Mouse (Mus musculus): Measurements from ENCODE around the gene Mnd1. TPM values are rescaled to one million over a fixed set of nuclear protein-coding genes. Genes with fewer than 3 reads are reported as not detected.

The Mnd1 gene
- polyA plus RNA-seq, 1 experiment from 2014 or later, result 10.9 TPM

DNA sequence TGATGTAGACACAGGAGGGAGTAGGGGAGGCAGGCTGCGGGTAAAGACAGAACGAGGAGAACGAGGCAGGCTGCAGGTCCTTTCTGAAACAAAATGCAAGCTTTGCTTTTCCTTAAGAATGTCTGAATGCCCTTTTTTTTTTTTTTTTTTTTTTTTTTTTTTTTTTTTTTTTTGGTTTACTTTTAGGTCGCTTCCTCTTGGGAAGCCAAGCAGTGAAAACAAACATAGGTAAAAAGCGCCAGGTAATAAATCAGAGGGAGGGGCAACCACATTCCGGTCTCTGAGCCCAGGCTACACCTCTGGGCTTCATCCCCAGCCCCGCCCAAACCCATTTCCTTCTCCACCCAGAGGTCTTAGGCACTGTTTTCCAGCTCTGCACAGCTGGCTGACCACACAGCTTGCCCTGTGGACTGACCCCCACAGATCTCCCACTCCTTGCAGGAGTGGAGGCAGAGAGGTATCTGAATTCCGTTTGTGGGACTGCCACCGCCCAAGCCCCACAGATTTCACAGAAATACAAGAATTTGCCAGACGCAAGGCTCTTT, 34.1 kb upstream of the Mnd1 start:
- no peak overlapping the region for H3K4me2 ChIP-seq (replicated peaks; ENCODE audit: low read depth, low read length)
- no peaks in the 10 kb centered on the region for H3K9me3 ChIP-seq (ENCODE audit: control insufficient read depth, low read length)
- H3K4me3 ChIP-seq (ENCODE audit: low read depth, low read length), result no peak overlapping the region
- H3K27ac ChIP-seq (ENCODE audit: low read depth, low read length), result no peak overlapping the region
- H3K4me1 ChIP-seq (replicated peaks; ENCODE audit: control insufficient read depth, insufficient read depth, low read length), result no peaks in the 10 kb centered on the region
- H3K9ac ChIP-seq (ENCODE audit: low read depth, low read length), result no peak overlapping the region
- no peaks in the 10 kb centered on the region for H3K27me3 ChIP-seq (ENCODE audit: control insufficient read depth, insufficient read depth, low read length)
- DNase-seq (ENCODE audit: low spot score) (no peak), ATAC-seq (ENCODE audit: low FRiP score) (no peak)
- WGBS, result 61% methylated on average over 10 of the region's 10 CpGs
- H3K36me3 ChIP-seq (ENCODE audit: control insufficient read depth, insufficient read depth, low read length), result no peaks in the 10 kb centered on the region

DNA sequence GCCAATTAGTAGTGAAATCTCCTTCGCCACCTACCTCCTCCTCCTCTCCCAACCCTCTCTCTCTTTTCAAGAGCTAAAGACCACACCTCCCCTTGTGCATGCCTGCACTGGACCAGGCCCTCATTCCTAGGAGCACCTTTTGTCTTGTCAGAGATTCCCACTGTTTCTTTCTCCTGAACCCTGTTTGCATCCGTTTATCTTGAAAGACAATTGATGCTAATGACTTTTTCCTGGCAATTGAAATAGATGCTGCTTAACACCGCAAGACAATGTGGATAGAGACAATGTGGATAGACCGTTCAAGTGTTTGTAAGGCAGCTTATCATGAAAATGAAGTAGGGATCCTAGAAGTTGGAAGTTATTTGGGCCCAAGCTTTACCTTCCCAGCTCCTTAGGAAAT, 26.1 kb upstream of the Mnd1 start:
- 27% methylated on average over 4 of the region's 4 CpGs for WGBS

DNA sequence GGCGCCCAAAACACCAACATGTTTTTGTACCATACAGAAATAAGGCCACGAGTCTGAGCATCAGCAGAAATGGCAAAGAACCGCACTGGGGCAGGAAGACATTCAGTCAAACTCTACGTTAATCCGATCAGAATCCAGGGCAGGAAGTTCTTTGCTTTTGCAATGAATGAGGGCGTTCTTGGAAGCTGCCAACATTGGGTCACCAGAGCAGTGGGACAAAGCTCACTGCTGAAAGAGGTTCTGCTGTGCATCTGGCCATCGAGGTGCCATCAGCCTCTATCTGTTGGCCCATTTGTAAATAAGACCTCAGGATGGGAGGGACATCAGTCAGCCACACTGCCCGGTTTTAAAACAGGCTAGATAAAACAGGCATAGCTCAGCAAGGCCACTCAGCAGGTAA, 25.5 kb upstream of the Mnd1 start:
- ATAC-seq (ENCODE audit: low FRiP score) (no peak), DNase-seq (ENCODE audit: low spot score) (no peak)
- Histone ChIP-seq H3K4me2 (replicated peaks; ENCODE audit: low read depth, low read length) (no peak overlapping the region), H3K36me3 (ENCODE audit: control insufficient read depth, insufficient read depth, low read length) (0 out of 2 replicates have a peak, but pooled peaks cover 3% of the 10 kb centered on the region), H3K9me3 (ENCODE audit: control insufficient read depth, low read length) (no peaks in the 10 kb centered on the region), H3K9ac (ENCODE audit: low read depth, low read length) (no peak overlapping the region), H3K4me1 (replicated peaks; ENCODE audit: control insufficient read depth, insufficient read depth, low read length) (no peaks in the 10 kb centered on the region), H3K4me3 (ENCODE audit: low read depth, low read length) (no peak overlapping the region), H3K27ac (ENCODE audit: low read depth, low read length) (no peak overlapping the region), H3K27me3 (ENCODE audit: control insufficient read depth, insufficient read depth, low read length) (no peaks in the 10 kb centered on the region)
- 37% methylated on average over 8 of the region's 8 CpGs for WGBS

More for the DNA sequence above, 26.1 kb upstream of the Mnd1 start:
- H3K36me3 ChIP-seq (ENCODE audit: control insufficient read depth, insufficient read depth, low read length), result no peaks in the 10 kb centered on the region
- ATAC-seq (ENCODE audit: low FRiP score) (no peak), DNase-seq (ENCODE audit: low spot score) (no peak)
- H3K9ac ChIP-seq (ENCODE audit: low read depth, low read length), result no peak overlapping the region
- no peak overlapping the region for H3K4me3 ChIP-seq (ENCODE audit: low read depth, low read length)
- no peaks in the 10 kb centered on the region for H3K4me1 ChIP-seq (replicated peaks; ENCODE audit: control insufficient read depth, insufficient read depth, low read length)
- no peaks in the 10 kb centered on the region for H3K27me3 ChIP-seq (ENCODE audit: control insufficient read depth, insufficient read depth, low read length)
- no peak overlapping the region for H3K4me2 ChIP-seq (replicated peaks; ENCODE audit: low read depth, low read length)
- no peak overlapping the region for H3K27ac ChIP-seq (ENCODE audit: low read depth, low read length)
- H3K9me3 ChIP-seq (ENCODE audit: control insufficient read depth, low read length), result no peaks in the 10 kb centered on the region

DNA sequence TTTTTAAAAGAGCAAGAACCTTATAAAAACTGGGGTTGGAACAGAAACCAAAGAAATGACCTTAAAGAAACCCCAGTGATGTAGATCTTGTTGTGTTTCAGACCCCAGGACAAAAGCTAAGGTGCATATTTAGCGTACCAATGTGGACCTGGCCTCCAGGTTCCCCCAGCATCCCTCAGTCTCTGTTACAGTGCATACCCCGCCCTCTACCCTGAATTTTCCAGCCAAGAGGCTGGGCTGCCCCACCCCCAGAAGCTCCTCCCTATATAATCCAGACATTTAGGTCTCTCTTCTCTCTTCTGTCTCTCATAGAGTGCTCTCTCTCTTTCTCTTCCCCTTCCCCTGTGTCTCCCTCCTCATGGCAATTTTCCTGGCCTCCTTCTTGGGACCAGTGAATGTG, 24.7 kb upstream of the Mnd1 start:
- no peak overlapping the region for H3K27ac ChIP-seq (ENCODE audit: low read depth, low read length)
- ATAC-seq (ENCODE audit: low FRiP score) (no peak), DNase-seq (ENCODE audit: low spot score) (no peak)
- H3K9ac ChIP-seq (ENCODE audit: low read depth, low read length), result no peak overlapping the region
- no peaks in the 10 kb centered on the region for H3K27me3 ChIP-seq (ENCODE audit: control insufficient read depth, insufficient read depth, low read length)
- no peak overlapping the region for H3K4me3 ChIP-seq (ENCODE audit: low read depth, low read length)
- no peaks in the 10 kb centered on the region for H3K9me3 ChIP-seq (ENCODE audit: control insufficient read depth, low read length)
- 0 out of 2 replicates have a peak, but pooled peaks cover 3% of the 10 kb centered on the region for H3K36me3 ChIP-seq (ENCODE audit: control insufficient read depth, insufficient read depth, low read length)
- WGBS, result 84% methylated on average over 2 of the region's 2 CpGs
- no peak overlapping the region for H3K4me2 ChIP-seq (replicated peaks; ENCODE audit: low read depth, low read length)
- no peaks in the 10 kb centered on the region for H3K4me1 ChIP-seq (replicated peaks; ENCODE audit: control insufficient read depth, insufficient read depth, low read length)

DNA sequence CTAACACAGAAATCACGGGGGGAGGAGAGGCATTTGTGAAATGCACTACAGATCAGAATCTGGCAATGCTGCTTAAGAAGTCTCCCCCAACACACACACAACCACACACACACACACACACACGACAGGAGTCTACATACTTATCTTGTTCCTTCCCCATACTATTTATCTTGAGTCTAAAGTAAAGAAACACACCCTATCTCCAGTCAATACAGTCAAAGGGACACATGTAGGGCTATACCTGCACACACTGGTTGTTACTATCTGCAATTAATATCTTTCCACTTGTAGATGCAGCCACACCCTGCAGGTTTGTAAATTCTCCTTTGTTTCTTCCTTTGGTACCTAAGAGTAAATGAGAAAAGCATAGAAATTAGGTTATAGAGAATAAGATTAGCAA, 22.2 kb upstream of the Mnd1 start:
- no peaks in the 10 kb centered on the region for H3K9me3 ChIP-seq (ENCODE audit: control insufficient read depth, low read length)
- H3K27ac ChIP-seq (ENCODE audit: low read depth, low read length), result no peak overlapping the region
- H3K9ac ChIP-seq (ENCODE audit: low read depth, low read length), result no peak overlapping the region
- WGBS, result 88% methylated on average over 2 of the region's 2 CpGs
- no peak overlapping the region for H3K4me3 ChIP-seq (ENCODE audit: low read depth, low read length)
- DNase-seq (ENCODE audit: low spot score) (no peak), ATAC-seq (ENCODE audit: low FRiP score) (no peak)
- H3K4me1 ChIP-seq (replicated peaks; ENCODE audit: control insufficient read depth, insufficient read depth, low read length), result no peaks in the 10 kb centered on the region
- no peak overlapping the region for H3K4me2 ChIP-seq (replicated peaks; ENCODE audit: low read depth, low read length)
- H3K36me3 ChIP-seq (ENCODE audit: control insufficient read depth, insufficient read depth, low read length), result 0 out of 2 replicates have a peak, but pooled peaks cover 3% of the 10 kb centered on the region
- H3K27me3 ChIP-seq (ENCODE audit: control insufficient read depth, insufficient read depth, low read length), result no peaks in the 10 kb centered on the region

DNA sequence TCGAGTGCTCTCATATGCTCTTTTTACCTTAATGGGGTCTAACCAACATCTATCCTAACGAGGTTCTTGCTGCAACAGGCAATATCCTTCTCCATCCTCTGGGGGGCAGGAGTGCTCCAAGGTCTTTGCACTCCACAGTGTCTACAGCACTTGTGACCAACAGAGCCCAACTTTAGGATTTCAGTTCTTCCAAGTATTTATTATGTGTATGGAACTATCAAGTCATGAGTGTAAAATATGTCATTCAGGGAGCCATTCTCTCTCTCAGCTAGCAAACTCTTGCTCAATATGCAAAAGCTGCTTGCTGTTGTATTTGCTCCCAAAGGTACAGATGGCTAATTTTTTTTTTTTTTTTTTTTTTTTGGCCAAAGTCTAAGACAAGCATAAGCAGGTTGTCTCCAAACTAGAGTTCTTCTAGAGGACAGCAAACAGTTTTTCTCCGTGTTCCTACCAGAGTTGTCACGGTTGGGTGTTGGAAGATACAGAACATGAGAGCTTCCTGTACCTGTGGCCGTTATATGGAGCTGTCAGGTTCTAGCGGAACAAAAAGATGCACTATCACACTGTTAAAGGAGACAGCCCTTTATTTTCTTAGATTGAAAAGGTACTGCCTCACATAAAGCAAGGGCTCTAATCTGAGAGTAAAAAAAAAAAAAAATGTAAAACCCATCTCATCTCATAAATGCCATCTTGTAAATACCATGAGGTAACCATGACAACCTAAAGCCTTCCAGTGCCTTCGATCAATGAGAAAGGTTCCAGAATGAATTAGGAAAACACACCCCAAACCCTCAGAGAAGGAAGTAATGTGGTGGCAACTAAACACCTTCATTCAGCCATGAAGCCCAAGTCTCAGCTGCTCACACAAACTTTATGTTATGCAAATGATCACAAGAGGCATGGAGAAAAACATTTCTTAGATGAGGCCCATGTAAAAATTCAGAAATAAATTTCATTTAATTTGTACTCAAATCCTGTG, 20.0 kb upstream of the Mnd1 start:
- DNase-seq (ENCODE audit: low spot score) (peak; percentile 80), ATAC-seq (ENCODE audit: low FRiP score) (peak; percentile 60; the same call in 1 of the 2 replicates)
- 51% methylated on average over 7 of the region's 7 CpGs for WGBS
- no peak overlapping the region for H3K4me3 ChIP-seq (ENCODE audit: low read depth, low read length)
- no peak overlapping the region for H3K9ac ChIP-seq (ENCODE audit: low read depth, low read length)
- H3K4me2 ChIP-seq (replicated peaks; ENCODE audit: low read depth, low read length), result no peak overlapping the region
- H3K4me1 ChIP-seq (replicated peaks; ENCODE audit: control insufficient read depth, insufficient read depth, low read length), result no peaks in the 10 kb centered on the region
- H3K9me3 ChIP-seq (ENCODE audit: control insufficient read depth, low read length), result no peaks in the 10 kb centered on the region
- H3K27ac ChIP-seq (ENCODE audit: low read depth, low read length), result no peak overlapping the region
- 0 out of 2 replicates have a peak, but pooled peaks cover 5% of the 10 kb centered on the region for H3K36me3 ChIP-seq (ENCODE audit: control insufficient read depth, insufficient read depth, low read length)
- H3K27me3 ChIP-seq (ENCODE audit: control insufficient read depth, insufficient read depth, low read length), result no peaks in the 10 kb centered on the region

DNA sequence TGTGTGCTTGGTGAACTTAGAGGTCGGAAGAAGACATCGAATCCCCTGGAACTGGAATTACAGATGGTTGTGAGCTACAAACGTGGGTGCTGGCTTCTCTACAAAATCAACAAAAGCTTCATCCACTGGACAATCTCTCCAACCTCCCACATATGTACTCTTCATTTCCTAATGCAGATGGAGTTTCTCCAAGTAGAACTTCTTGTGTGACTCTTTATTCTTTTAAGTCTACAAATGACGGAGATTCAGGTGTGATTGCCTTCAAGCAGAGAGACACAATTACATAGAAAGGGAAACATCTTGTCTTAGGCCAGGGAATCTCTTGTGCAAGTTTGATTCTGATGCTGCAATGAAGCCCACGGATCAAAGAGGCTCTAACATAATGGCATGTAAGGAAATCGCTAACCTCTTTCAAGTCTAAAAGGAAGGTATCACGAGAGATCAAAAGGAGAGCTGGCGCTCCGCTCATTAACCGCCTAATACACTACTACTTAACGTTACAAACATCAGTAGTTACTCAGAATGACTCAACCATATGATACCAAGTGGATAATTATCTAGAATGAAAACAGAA, 18.1 kb upstream of the Mnd1 start, which contains the start of gene Gm6525:
Gene Gm6525 (plus strand): TSS at position 524 of the 574 bp plus-strand sequence.
- H3K4me3 ChIP-seq (ENCODE audit: low read depth, low read length), result no peak within 1 kb of the TSS
- WGBS, result 86% methylated on average over 11 of the region's 11 CpGs
- H3K9me3 ChIP-seq (ENCODE audit: control insufficient read depth, low read length), result no peaks in the 10 kb centered on the region
- no peak within 1 kb of the TSS for H3K27ac ChIP-seq (ENCODE audit: low read depth, low read length)
- H3K4me1 ChIP-seq (replicated peaks; ENCODE audit: control insufficient read depth, insufficient read depth, low read length), result no peaks in the 10 kb centered on the region
- no peak for ATAC-seq (ENCODE audit: low FRiP score)
- H3K4me2 ChIP-seq (replicated peaks; ENCODE audit: low read depth, low read length), result no peak within 1 kb of the TSS
- 0 out of 2 replicates have a peak, but pooled peaks cover 5% of the 10 kb centered on the region for H3K36me3 ChIP-seq (ENCODE audit: control insufficient read depth, insufficient read depth, low read length)
- no peaks in the 10 kb centered on the region for H3K27me3 ChIP-seq (ENCODE audit: control insufficient read depth, insufficient read depth, low read length)
- no peak within 1 kb of the TSS for H3K9ac ChIP-seq (ENCODE audit: low read depth, low read length)
- DNase-seq (ENCODE audit: low spot score), result no peak

DNA sequence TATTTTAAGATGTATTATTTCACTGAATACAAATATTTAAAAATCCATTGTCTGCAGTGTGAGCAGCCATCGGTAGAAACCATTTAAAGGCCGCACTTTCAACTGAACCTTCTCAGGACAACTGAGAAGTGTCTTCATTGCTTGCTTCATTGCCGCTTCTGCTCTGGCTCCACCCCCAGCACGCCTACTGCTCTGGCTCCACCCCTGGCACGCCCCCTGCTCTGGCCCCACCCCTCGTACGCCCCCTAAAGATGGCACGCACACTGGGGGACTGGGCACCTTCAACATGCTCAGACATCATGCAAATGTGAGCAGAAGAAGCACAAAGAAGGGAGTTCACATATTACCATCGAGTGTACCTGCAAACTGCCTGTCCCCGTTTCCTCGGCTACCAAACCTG, 16.8 kb upstream of the Mnd1 start:
- no peak overlapping the region for H3K27ac ChIP-seq (ENCODE audit: low read depth, low read length)
- H3K4me2 ChIP-seq (replicated peaks; ENCODE audit: low read depth, low read length), result no peak overlapping the region
- no peak for ATAC-seq (ENCODE audit: low FRiP score)
- no peaks in the 10 kb centered on the region for H3K9me3 ChIP-seq (ENCODE audit: control insufficient read depth, low read length)
- H3K36me3 ChIP-seq (ENCODE audit: control insufficient read depth, insufficient read depth, low read length), result peaks cover 6% of the 10 kb centered on the region; the same call in 1 of the 2 replicates
- no peak overlapping the region for H3K4me3 ChIP-seq (ENCODE audit: low read depth, low read length)
- DNase-seq (ENCODE audit: low spot score), result no peak
- no peaks in the 10 kb centered on the region for H3K4me1 ChIP-seq (replicated peaks; ENCODE audit: control insufficient read depth, insufficient read depth, low read length)
- no peak overlapping the region for H3K9ac ChIP-seq (ENCODE audit: low read depth, low read length)
- 49% methylated on average over 11 of the region's 11 CpGs for WGBS
- no peaks in the 10 kb centered on the region for H3K27me3 ChIP-seq (ENCODE audit: control insufficient read depth, insufficient read depth, low read length)

Measured in hindbrain, embryonic 11.5 days (tissue).